Mouse (Mus musculus) spleen, postnatal 4 days (tissue): Measurements from ENCODE around the gene Psmd1.
"Not testable (repeated sequence)": the region's sequence is repeated elsewhere in the genome, so short reads cannot be mapped to it uniquely, and the experiment has no call there.

ENCODE experiments used
- DNase-seq, 2 experiments: peaks; one replicate each; pipeline ENCODE4 v3.0.0; 2022; ENCODE audit warnings: low spot score in 2 of 2

The Psmd1 gene

GRCm38 (mm10) chr1:86064271-86064991 lies at the start of gene Psmd1:
Gene Psmd1 (plus strand): TSS chr1:86064387.
- peak; percentile 91 to 96 for DNase-seq

GRCm38 (mm10) chr1:86015758-86016157 lies 48.4 kb upstream of the Psmd1 start:
- DNase-seq, result not testable (repeated sequence)

GRCm38 (mm10) chr1:86016516-86016915 lies 47.7 kb upstream of the Psmd1 start, which contains the start of gene Spata3:
Gene Spata3 (plus strand): TSS chr1:86016816.
- DNase-seq, result no peak

GRCm38 (mm10) chr1:86018235-86019055 lies 45.7 kb upstream of the Psmd1 start:
- peak in 1 of 2 experiments; percentile 64 for DNase-seq

- no peak for DNase-seq
Observed at GRCm38 (mm10) chr1:86021365-86021989, 42.7 kb upstream of the Psmd1 start.

GRCm38 (mm10) chr1:86032273-86032987 lies 31.8 kb upstream of the Psmd1 start:
- DNase-seq, result no peak

- DNase-seq, result no peak
Observed at GRCm38 (mm10) chr1:86038191-86038951, 25.8 kb upstream of the Psmd1 start.

GRCm38 (mm10) chr1:86040131-86040530 lies 24.1 kb upstream of the Psmd1 start:
- DNase-seq, result no peak

GRCm38 (mm10) chr1:86040817-86041216 lies 23.4 kb upstream of the Psmd1 start:
- DNase-seq, result no peak

- no peak for DNase-seq
Observed at GRCm38 (mm10) chr1:86045056-86045455, 19.1 kb upstream of the Psmd1 start.

- peak in 1 of 2 experiments; percentile 67 for DNase-seq
Observed at GRCm38 (mm10) chr1:86045848-86046805, 18.1 kb upstream of the Psmd1 start, which contains the start of gene 2810459M11Rik. Gene 2810459M11Rik (plus strand): TSS chr1:86045863.

GRCm38 (mm10) chr1:86046833-86047563 lies 17.2 kb upstream of the Psmd1 start:
- DNase-seq, result no peak

- DNase-seq, result no peak
Observed at GRCm38 (mm10) chr1:86048231-86048630, 16.0 kb upstream of the Psmd1 start.

- DNase-seq, result no peak
Observed at GRCm38 (mm10) chr1:86048744-86049143, 15.4 kb upstream of the Psmd1 start.

GRCm38 (mm10) chr1:86053198-86053921 lies 10.8 kb upstream of the Psmd1 start:
- no peak for DNase-seq

GRCm38 (mm10) chr1:86054943-86055342 lies 9.2 kb upstream of the Psmd1 start:
- DNase-seq, result no peak

GRCm38 (mm10) chr1:86056284-86056683 lies 7.9 kb upstream of the Psmd1 start:
- no peak for DNase-seq
